Mouse (Mus musculus): Measurements from ENCODE around the gene Cacng2. TPM values are rescaled to one million over a fixed set of nuclear protein-coding genes. Genes with fewer than 3 reads are reported as not detected.
A peak's percentile ranks its signal among the peaks of the same experiment; 100 is the strongest.

The Cacng2 gene
- polyA plus RNA-seq, 1 experiment: not detected

DNA sequence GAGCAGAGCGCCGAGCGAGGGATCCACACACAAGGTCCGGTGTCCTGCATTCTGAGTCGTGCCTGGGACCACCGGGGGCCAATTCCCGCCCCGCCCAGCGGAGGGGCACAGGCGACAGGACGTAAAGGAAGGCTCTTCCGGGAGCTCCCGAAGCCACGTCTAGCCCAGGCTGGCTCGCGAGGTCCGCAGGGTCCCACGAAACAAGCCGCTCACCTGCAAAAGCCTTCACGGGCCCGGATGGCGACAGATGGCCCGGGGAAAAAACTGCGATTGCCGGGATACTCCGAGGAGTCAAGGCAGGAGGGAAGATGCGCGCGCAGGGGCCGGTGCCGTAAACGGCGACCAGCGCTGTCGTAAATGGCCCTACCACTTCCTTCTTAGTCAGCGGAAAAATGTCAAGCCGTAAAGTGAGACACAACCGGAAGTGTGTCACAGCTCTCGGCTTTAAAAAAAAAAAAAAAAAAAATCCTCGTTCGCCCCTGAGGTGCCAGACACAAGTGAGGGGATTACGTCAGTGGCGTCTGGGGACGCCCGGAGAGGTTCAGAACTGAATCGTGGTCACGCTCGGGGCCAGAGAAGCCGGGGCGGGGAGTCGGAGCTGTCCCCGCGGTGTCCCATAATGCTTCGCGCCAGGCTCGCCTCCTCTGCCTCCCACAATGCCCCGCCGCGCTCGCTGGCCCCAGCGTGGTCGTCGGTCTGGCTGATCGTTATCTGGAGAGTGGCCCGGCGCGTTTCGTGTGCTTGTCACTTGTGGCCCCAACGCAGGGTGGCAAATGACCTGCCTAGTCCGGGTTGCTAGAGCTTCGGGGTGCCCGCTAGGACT lies 149.1 kb downstream of the Cacng2 start, which contains the start of gene Eif3d:
Eif3d (minus strand) TSS at position 344 of the 823 bp plus-strand sequence.
- Histone ChIP-seq H3K36me3 (ENCODE audit: control insufficient read depth) (peaks cover 51% of the 10 kb centered on the region), H3K9me3 (ENCODE audit: control insufficient read depth, low read length) (peaks cover under 1% of the 10 kb centered on the region), H3K4me1 (ENCODE audit: control insufficient read depth) (peaks cover 89% of the 10 kb centered on the region), H3K4me3 (replicated peaks) (peak within 1 kb of the TSS; percentile 74), H3K27me3 (ENCODE audit: control insufficient read depth) (no peaks in the 10 kb centered on the region)
- peak; percentile 72 for TF ChIP-seq GATA1 (IDR thresholded peaks at IDR 0.05; ENCODE audit: low read length)
- no peak for TF ChIP-seq TAL1 (IDR thresholded peaks at IDR 0.05; ENCODE audit: low read length)

DNA sequence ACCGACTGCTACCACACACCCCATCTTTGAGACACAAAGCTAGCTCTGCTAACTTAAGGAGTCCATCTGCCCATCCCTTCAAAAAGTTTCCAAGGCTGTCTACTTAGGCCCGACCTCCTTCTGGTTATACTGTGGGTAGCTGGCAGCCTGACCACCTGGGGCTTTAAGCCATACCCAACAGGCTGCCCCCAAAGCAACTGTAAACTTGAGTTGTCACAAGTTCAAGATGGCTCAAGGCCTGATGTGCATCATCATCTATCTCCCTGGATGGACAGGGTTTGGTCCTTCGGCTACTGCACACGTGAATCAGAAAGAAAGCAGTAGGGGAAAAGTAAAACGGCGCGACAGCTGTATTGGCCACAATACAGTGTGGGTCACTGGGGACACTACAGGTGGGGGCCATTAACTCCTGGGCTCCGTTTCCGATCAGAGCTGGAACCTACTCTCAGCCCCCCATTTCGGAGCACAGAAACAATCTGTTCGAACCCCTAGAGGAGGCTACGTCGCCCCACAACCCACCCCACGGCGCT lies 149.8 kb downstream of the Cacng2 start:
- TF ChIP-seq GATA1 (IDR thresholded peaks at IDR 0.05; ENCODE audit: low read length) (no peak), TAL1 (IDR thresholded peaks at IDR 0.05; ENCODE audit: low read length) (no peak)
- Histone ChIP-seq H3K36me3 (ENCODE audit: control insufficient read depth) (peaks cover 56% of the 10 kb centered on the region), H3K9me3 (ENCODE audit: control insufficient read depth, low read length) (no peaks in the 10 kb centered on the region), H3K4me3 (replicated peaks) (peak overlapping the region; percentile 74), H3K27me3 (ENCODE audit: control insufficient read depth) (no peaks in the 10 kb centered on the region), H3K4me1 (ENCODE audit: control insufficient read depth) (peaks cover 90% of the 10 kb centered on the region)

DNA sequence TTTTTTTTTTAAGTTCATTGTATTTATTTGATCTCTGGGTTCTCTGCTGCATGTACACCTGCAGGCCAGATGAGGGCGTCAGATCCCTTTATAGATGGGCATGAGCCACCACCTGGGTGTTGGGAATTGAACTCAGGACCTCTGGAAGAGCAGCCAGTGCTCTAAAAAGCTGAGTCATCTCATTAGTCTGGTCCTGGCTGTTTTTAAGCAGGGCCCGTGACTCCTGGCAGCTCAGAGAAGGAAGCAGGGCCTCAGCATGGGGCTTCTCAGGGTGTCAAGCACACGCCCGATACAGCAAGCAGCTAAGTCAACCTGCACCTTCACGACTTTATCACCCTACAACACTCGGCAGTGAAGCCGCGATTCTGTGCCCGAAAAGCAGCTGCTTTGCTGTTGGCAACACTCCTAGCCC lies 154.7 kb downstream of the Cacng2 start:
- Histone ChIP-seq H3K27me3 (ENCODE audit: control insufficient read depth) (no peaks in the 10 kb centered on the region), H3K4me1 (ENCODE audit: control insufficient read depth) (peaks cover 75% of the 10 kb centered on the region), H3K36me3 (ENCODE audit: control insufficient read depth) (peaks cover 96% of the 10 kb centered on the region), H3K4me3 (replicated peaks) (peak overlapping the region; percentile 8), H3K9me3 (ENCODE audit: control insufficient read depth, low read length) (no peaks in the 10 kb centered on the region)
- TF ChIP-seq TAL1 (IDR thresholded peaks at IDR 0.05; ENCODE audit: low read length) (peak; percentile 56; the same call in 2 of the 3 replicates), GATA1 (IDR thresholded peaks at IDR 0.05; ENCODE audit: low read length) (no peak)

DNA sequence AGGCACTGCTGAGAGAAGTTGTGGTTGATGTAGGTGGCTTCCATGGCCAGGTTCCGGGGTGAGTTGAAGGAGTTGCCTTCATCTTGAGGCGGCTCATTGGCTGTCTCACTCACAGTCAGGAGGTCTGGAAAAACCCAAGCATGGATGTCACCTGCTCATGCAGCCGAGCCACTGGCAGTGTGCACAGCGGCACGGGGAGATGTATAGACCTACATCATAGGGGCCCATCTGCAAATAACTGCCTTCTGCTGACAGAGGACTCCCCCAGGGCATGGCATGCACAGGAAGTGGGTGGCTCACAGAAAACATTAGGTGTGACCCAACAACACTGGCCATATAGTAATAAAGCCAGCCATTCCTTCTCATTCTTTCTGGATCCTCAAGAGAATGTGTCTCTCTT lies 157.4 kb downstream of the Cacng2 start:
- H3K27me3 ChIP-seq (ENCODE audit: control insufficient read depth): 0 out of 2 replicates have a peak, but pooled peaks cover 2% of the 10 kb centered on the region
- TF ChIP-seq TAL1 (IDR thresholded peaks at IDR 0.05; ENCODE audit: low read length): no peak
- no peak for TF ChIP-seq GATA1 (IDR thresholded peaks at IDR 0.05; ENCODE audit: low read length)
- H3K9me3 ChIP-seq (ENCODE audit: control insufficient read depth, low read length): no peaks in the 10 kb centered on the region
- peaks cover 98% of the 10 kb centered on the region for H3K36me3 ChIP-seq (ENCODE audit: control insufficient read depth)
- H3K4me3 ChIP-seq (replicated peaks): no peak overlapping the region
- peaks cover 65% of the 10 kb centered on the region for H3K4me1 ChIP-seq (ENCODE audit: control insufficient read depth)

DNA sequence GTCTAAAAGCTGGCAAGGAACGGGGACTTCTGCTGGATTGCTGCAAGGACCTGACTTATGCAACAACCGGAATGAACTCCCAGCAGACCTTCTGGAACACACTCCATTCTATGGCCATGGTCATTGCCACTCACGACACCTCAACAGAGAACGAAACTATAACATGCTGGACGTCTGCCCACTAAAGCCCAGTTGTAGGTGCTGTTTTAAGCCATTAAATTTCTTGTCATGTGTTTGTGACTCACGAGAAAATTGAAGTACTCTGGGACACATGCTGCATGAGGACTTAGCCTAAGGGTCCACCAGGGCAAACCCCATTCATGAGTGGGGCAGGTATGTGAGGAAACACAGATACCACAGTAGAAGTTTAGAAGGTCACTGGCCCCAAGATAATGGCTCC lies 159.1 kb downstream of the Cacng2 start:
- Histone ChIP-seq H3K36me3 (ENCODE audit: control insufficient read depth) (peaks cover 81% of the 10 kb centered on the region), H3K4me1 (ENCODE audit: control insufficient read depth) (peaks cover 65% of the 10 kb centered on the region), H3K9me3 (ENCODE audit: control insufficient read depth, low read length) (peaks cover 5% of the 10 kb centered on the region; the same call in 1 of the 2 replicates), H3K4me3 (replicated peaks) (no peak overlapping the region), H3K27me3 (ENCODE audit: control insufficient read depth) (peaks cover 19% of the 10 kb centered on the region)
- TF ChIP-seq TAL1 (IDR thresholded peaks at IDR 0.05; ENCODE audit: low read length) (no peak), GATA1 (IDR thresholded peaks at IDR 0.05; ENCODE audit: low read length) (no peak)

- TF ChIP-seq GATA1 (IDR thresholded peaks at IDR 0.05; ENCODE audit: low read length) (no peak), TAL1 (IDR thresholded peaks at IDR 0.05; ENCODE audit: low read length) (no peak)
- H3K4me1 ChIP-seq (ENCODE audit: control insufficient read depth): peaks cover 46% of the 10 kb centered on the region
- H3K36me3 ChIP-seq (ENCODE audit: control insufficient read depth): peaks cover 55% of the 10 kb centered on the region
- peaks cover 7% of the 10 kb centered on the region; the same call in 1 of the 2 replicates for H3K9me3 ChIP-seq (ENCODE audit: control insufficient read depth, low read length)
- H3K27me3 ChIP-seq (ENCODE audit: control insufficient read depth): peaks cover 43% of the 10 kb centered on the region
- H3K4me3 ChIP-seq (replicated peaks): no peak overlapping the region
These were observed 161.8 kb downstream of the Cacng2 start for GRCm38 (mm10) chr15:77958071-77958470.

DNA sequence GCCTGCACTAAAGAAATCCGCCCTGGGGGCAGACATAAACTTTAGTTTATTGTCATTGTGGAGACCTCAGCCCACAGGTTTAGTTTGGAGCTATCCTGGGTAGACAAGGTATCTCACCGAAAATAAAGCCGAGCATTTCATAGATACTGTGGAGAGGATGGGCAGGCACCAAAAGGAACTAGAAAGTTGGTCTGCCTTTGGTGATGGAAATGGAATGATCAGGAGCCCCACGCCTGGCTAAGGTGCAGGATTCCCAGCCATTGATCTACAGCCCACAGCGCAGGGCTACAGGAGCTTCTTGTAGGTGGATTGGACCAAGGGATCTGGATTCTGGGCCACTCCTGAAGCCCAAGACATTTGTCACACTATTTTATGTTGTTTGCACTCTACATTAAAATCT lies 162.2 kb downstream of the Cacng2 start:
- peaks cover 47% of the 10 kb centered on the region for H3K27me3 ChIP-seq (ENCODE audit: control insufficient read depth)
- peaks cover 45% of the 10 kb centered on the region for H3K4me1 ChIP-seq (ENCODE audit: control insufficient read depth)
- peaks cover 50% of the 10 kb centered on the region for H3K36me3 ChIP-seq (ENCODE audit: control insufficient read depth)
- no peak overlapping the region for H3K4me3 ChIP-seq (replicated peaks)
- TF ChIP-seq TAL1 (IDR thresholded peaks at IDR 0.05; ENCODE audit: low read length): no peak
- no peak for TF ChIP-seq GATA1 (IDR thresholded peaks at IDR 0.05; ENCODE audit: low read length)
- peaks cover 7% of the 10 kb centered on the region; the same call in 1 of the 2 replicates for H3K9me3 ChIP-seq (ENCODE audit: control insufficient read depth, low read length)

DNA sequence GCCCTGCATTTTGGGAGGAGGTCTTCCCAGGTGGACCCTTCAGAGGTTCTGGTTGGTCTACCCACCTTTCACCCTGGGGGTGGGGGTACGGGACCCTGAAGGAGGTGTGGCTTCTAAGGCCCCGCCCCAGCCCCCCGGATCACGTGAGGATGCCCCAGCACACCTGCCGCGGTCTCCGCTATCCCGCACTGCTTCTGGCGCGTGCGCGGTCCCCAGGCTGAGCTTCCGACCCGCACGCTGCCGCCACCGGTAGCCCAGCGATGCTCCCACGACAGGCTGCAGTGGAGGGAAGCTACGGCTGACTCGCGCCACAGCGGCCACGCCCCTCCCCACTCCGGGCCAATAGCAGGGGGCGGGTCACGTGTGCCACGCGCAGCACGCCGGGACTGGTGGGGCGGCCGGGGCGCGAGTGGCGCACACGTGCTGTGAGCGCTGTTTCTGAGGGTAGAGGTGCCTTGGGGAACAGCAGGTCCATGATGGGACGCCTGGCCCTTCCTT lies 163.4 kb downstream of the Cacng2 start, which contains the start of gene Foxred2:
Foxred2 (minus strand) TSS at position 319 of the 498 bp plus-strand sequence.
- H3K4me3 ChIP-seq (replicated peaks): peak within 1 kb of the TSS; percentile 59
- H3K27me3 ChIP-seq (ENCODE audit: control insufficient read depth): peaks cover 47% of the 10 kb centered on the region

More for the DNA sequence above, 163.4 kb downstream of the Cacng2 start, which contains the start of gene Foxred2:
- Histone ChIP-seq H3K4me1 (ENCODE audit: control insufficient read depth) (peaks cover 41% of the 10 kb centered on the region), H3K9me3 (ENCODE audit: control insufficient read depth, low read length) (peaks cover 7% of the 10 kb centered on the region; the same call in 1 of the 2 replicates), H3K36me3 (ENCODE audit: control insufficient read depth) (peaks cover 38% of the 10 kb centered on the region)
- TF ChIP-seq GATA1 (IDR thresholded peaks at IDR 0.05; ENCODE audit: low read length) (no peak), TAL1 (IDR thresholded peaks at IDR 0.05; ENCODE audit: low read length) (no peak)

Measured in erythroblast, embryonic 14.5 days (primary cell).